Mouse (Mus musculus): Measurements from ENCODE around the gene Cpxm2. TPM values are rescaled to one million over a fixed set of nuclear protein-coding genes. Genes with fewer than 3 reads are reported as not detected.

Cpxm2 gene
- polyA plus RNA-seq, 1 experiment from 2014 or later: 0.75 TPM

- 91% methylated on average over 5 of the region's 5 CpGs for WGBS
- no peak overlapping the region for H3K27ac ChIP-seq
- H3K36me3 ChIP-seq: no peaks in the 10 kb centered on the region
- no peak for DNase-seq (ENCODE audit: low spot score)
- H3K4me3 ChIP-seq: no peak overlapping the region
- 0 out of 2 replicates have a peak, but pooled peaks cover 4% of the 10 kb centered on the region for H3K4me1 ChIP-seq (replicated peaks)
- H3K9me3 ChIP-seq: no peaks in the 10 kb centered on the region
- H3K27me3 ChIP-seq (ENCODE audit: insufficient read depth, poor library complexity, severe bottlenecking): no peaks in the 10 kb centered on the region
Observed at GRCm38 (mm10) chr7:132174787-132175186, 20.2 kb upstream of the Cpxm2 start.

GRCm38 (mm10) chr7:132174296-132174695, 19.8 kb upstream of the Cpxm2 start:
- Histone ChIP-seq H3K4me3 (no peak overlapping the region), H3K27me3 (ENCODE audit: insufficient read depth, poor library complexity, severe bottlenecking) (no peaks in the 10 kb centered on the region), H3K36me3 (no peaks in the 10 kb centered on the region), H3K4me1 (replicated peaks) (0 out of 2 replicates have a peak, but pooled peaks cover 4% of the 10 kb centered on the region), H3K27ac (no peak overlapping the region), H3K9me3 (no peaks in the 10 kb centered on the region)
- no peak for DNase-seq (ENCODE audit: low spot score)
- WGBS: 89% methylated on average over 2 of the region's 2 CpGs

- H3K9me3 ChIP-seq: no peaks in the 10 kb centered on the region
- H3K36me3 ChIP-seq: no peaks in the 10 kb centered on the region
- no peak for DNase-seq (ENCODE audit: low spot score)
- H3K27ac ChIP-seq: no peak overlapping the region
- H3K27me3 ChIP-seq (ENCODE audit: insufficient read depth, poor library complexity, severe bottlenecking): no peaks in the 10 kb centered on the region
- H3K4me1 ChIP-seq (replicated peaks): 0 out of 2 replicates have a peak, but pooled peaks cover 4% of the 10 kb centered on the region
- WGBS: 68% methylated on average over 5 of the region's 5 CpGs
- H3K4me3 ChIP-seq: no peak overlapping the region
Observed at GRCm38 (mm10) chr7:132172220-132172619, 17.7 kb upstream of the Cpxm2 start.

GRCm38 (mm10) chr7:132171716-132172115, 17.2 kb upstream of the Cpxm2 start:
- 91% methylated on average over 5 of the region's 5 CpGs for WGBS
- no peak for DNase-seq (ENCODE audit: low spot score)

GRCm38 (mm10) chr7:132169419-132170169, 15.1 kb upstream of the Cpxm2 start:
- no peak for DNase-seq (ENCODE audit: low spot score)
- 71% methylated on average over 7 of the region's 7 CpGs for WGBS
- Histone ChIP-seq H3K27ac (0 out of 2 replicates have a peak overlapping the region, but pooled peaks have one; percentile 35), H3K4me3 (no peak overlapping the region), H3K36me3 (no peaks in the 10 kb centered on the region), H3K9me3 (no peaks in the 10 kb centered on the region), H3K4me1 (replicated peaks) (0 out of 2 replicates have a peak, but pooled peaks cover 4% of the 10 kb centered on the region), H3K27me3 (ENCODE audit: insufficient read depth, poor library complexity, severe bottlenecking) (no peaks in the 10 kb centered on the region)

More at GRCm38 (mm10) chr7:132171716-132172115, 17.2 kb upstream of the Cpxm2 start:
- Histone ChIP-seq H3K27ac (no peak overlapping the region), H3K36me3 (no peaks in the 10 kb centered on the region), H3K9me3 (no peaks in the 10 kb centered on the region), H3K27me3 (ENCODE audit: insufficient read depth, poor library complexity, severe bottlenecking) (no peaks in the 10 kb centered on the region), H3K4me3 (no peak overlapping the region), H3K4me1 (replicated peaks) (0 out of 2 replicates have a peak, but pooled peaks cover 4% of the 10 kb centered on the region)

- no peak overlapping the region for H3K27ac ChIP-seq
Observed at GRCm38 (mm10) chr7:132167239-132167638, 12.7 kb upstream of the Cpxm2 start.

GRCm38 (mm10) chr7:132162254-132162653, 7.7 kb upstream of the Cpxm2 start:
- Histone ChIP-seq H3K27me3 (ENCODE audit: insufficient read depth, poor library complexity, severe bottlenecking) (no peaks in the 10 kb centered on the region), H3K27ac (no peak overlapping the region; the same call in 1 of the 2 replicates), H3K4me3 (no peak overlapping the region), H3K9me3 (no peaks in the 10 kb centered on the region), H3K4me1 (replicated peaks) (no peaks in the 10 kb centered on the region), H3K36me3 (no peaks in the 10 kb centered on the region)
- 87% methylated on average over 3 of the region's 3 CpGs for WGBS
- DNase-seq (ENCODE audit: low spot score): no peak

More at GRCm38 (mm10) chr7:132167239-132167638, 12.7 kb upstream of the Cpxm2 start:
- Histone ChIP-seq H3K36me3 (no peaks in the 10 kb centered on the region), H3K4me1 (replicated peaks) (0 out of 2 replicates have a peak, but pooled peaks cover 2% of the 10 kb centered on the region), H3K9me3 (no peaks in the 10 kb centered on the region), H3K4me3 (no peak overlapping the region), H3K27me3 (ENCODE audit: insufficient read depth, poor library complexity, severe bottlenecking) (no peaks in the 10 kb centered on the region)
- DNase-seq (ENCODE audit: low spot score): no peak
- WGBS: 78% methylated on average over 4 of the region's 4 CpGs

GRCm38 (mm10) chr7:132158321-132159025, 3.9 kb upstream of the Cpxm2 start:
- Histone ChIP-seq H3K4me1 (replicated peaks) (peaks cover 16% of the 10 kb centered on the region), H3K4me3 (no peak overlapping the region), H3K9me3 (no peaks in the 10 kb centered on the region), H3K27ac (no peak overlapping the region), H3K36me3 (no peaks in the 10 kb centered on the region), H3K27me3 (ENCODE audit: insufficient read depth, poor library complexity, severe bottlenecking) (peaks cover 35% of the 10 kb centered on the region)
- no peak for DNase-seq (ENCODE audit: low spot score)
- 93% methylated on average over 9 of the region's 9 CpGs for WGBS

- peak overlapping the region; percentile 67; the same call in 1 of the 2 replicates for H3K27ac ChIP-seq
- H3K36me3 ChIP-seq: no peaks in the 10 kb centered on the region
- no peaks in the 10 kb centered on the region for H3K9me3 ChIP-seq
- H3K4me3 ChIP-seq: peak overlapping the region; percentile 52
- WGBS: 28% methylated on average over 6 of the region's 6 CpGs
- no peak for DNase-seq (ENCODE audit: low spot score)
- H3K27me3 ChIP-seq (ENCODE audit: insufficient read depth, poor library complexity, severe bottlenecking): peaks cover 44% of the 10 kb centered on the region
- peaks cover 16% of the 10 kb centered on the region for H3K4me1 ChIP-seq (replicated peaks)
Observed at GRCm38 (mm10) chr7:132153725-132154147, 803 bp downstream of the Cpxm2 start.

- H3K9me3 ChIP-seq: no peaks in the 10 kb centered on the region
- no peak for DNase-seq (ENCODE audit: low spot score)
- H3K36me3 ChIP-seq: no peaks in the 10 kb centered on the region
- H3K27ac ChIP-seq: no peak overlapping the region
- H3K4me1 ChIP-seq (replicated peaks): no peaks in the 10 kb centered on the region
- H3K4me3 ChIP-seq: no peak overlapping the region
- no peaks in the 10 kb centered on the region for H3K27me3 ChIP-seq (ENCODE audit: insufficient read depth, poor library complexity, severe bottlenecking)
- WGBS: 74% methylated on average over 15 of the region's 15 CpGs
Observed at GRCm38 (mm10) chr7:132145227-132145800, 9.2 kb downstream of the Cpxm2 start.

GRCm38 (mm10) chr7:132128687-132129086, 25.9 kb downstream of the Cpxm2 start:
- no peak for DNase-seq (ENCODE audit: low spot score)
- H3K27me3 ChIP-seq (ENCODE audit: insufficient read depth, poor library complexity, severe bottlenecking): no peaks in the 10 kb centered on the region
- WGBS: 83% methylated on average over 6 of the region's 6 CpGs
- H3K4me3 ChIP-seq: no peak overlapping the region
- 0 out of 2 replicates have a peak, but pooled peaks cover 1% of the 10 kb centered on the region for H3K9me3 ChIP-seq
- no peak overlapping the region for H3K27ac ChIP-seq
- H3K36me3 ChIP-seq: no peaks in the 10 kb centered on the region
- H3K4me1 ChIP-seq (replicated peaks): no peaks in the 10 kb centered on the region

GRCm38 (mm10) chr7:132124948-132125347, 29.6 kb downstream of the Cpxm2 start:
- no peak overlapping the region for H3K27ac ChIP-seq
- H3K27me3 ChIP-seq (ENCODE audit: insufficient read depth, poor library complexity, severe bottlenecking): no peaks in the 10 kb centered on the region
- no peak for DNase-seq (ENCODE audit: low spot score)
- no peak overlapping the region for H3K4me3 ChIP-seq
- no peaks in the 10 kb centered on the region for H3K4me1 ChIP-seq (replicated peaks)
- WGBS: 79% methylated on average over 7 of the region's 7 CpGs
- no peaks in the 10 kb centered on the region for H3K36me3 ChIP-seq
- H3K9me3 ChIP-seq: no peaks in the 10 kb centered on the region
